Mouse (Mus musculus): ENCODE measurements around the gene Ppp1r8.

Gene Ppp1r8

DNA sequence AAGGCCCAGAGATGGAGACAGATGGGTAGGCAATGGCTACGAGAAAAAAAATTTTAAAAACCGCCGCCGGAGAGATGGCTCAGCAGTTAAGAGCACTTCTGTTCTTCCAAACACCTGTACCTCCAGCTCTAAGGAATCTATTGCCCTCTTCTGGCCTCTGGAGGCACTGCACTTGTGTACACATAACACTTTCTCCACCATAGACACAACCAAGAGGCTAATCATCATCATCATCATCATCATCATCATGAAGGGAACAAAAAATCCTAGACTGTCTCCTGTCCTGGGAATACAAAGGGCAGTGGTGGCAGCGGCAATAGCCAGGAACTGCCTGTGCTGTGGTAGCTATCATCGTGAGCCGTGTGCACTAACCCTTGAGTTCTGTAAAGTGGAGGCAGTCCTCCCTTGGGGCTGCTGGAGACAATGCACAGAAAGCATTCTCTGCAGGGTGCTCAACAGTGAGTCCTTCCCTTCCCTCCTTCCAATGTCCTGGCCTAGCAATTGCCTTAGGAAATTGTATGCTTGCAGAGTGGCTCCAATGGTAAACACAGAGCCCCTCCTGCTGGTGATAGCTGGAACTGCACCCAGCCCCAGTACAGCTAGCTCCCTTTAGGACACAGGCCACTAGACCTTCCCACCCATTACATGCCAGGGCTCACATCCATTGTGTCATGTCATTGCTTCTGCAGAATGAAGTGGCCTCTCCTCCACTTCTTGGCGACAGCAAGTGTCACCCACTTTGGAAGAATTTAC lies 19.2 kb downstream of the Ppp1r8 start:
- Histone ChIP-seq H3K36me3 (ENCODE audit: control insufficient read depth, insufficient read depth, low read length, poor library complexity, severe bottlenecking) (peaks cover 2% of the 10 kb centered on the region; the same call in 1 of the 2 replicates), H3K27me3 (ENCODE audit: control insufficient read depth, insufficient read depth, low read length, poor library complexity, severe bottlenecking) (no peaks in the 10 kb centered on the region)
- DNase-seq (ENCODE audit: low read depth, low spot score) = peak; percentile 92

DNA sequence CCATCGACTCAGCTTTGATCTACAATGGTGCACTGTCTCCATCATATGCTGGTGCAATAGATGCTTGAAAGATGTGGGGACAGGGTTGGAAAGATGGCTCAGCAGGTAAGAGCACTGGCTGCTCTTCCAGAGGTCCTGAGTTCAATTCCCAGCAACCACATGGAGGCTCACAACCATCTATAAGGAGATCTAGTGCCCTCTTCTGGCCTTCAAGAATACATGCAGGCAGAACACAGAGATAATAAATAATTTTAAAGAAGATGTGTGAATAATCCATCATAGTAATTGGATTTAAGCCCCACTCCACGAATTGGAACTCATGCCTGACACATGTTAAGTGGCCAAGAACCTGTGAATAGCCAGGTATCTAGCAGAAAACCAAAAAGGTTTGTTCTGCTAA lies 24.5 kb downstream of the Ppp1r8 start:
- Histone ChIP-seq H3K36me3 (ENCODE audit: control insufficient read depth, insufficient read depth, low read length, poor library complexity, severe bottlenecking) (no peaks in the 10 kb centered on the region), H3K27me3 (ENCODE audit: control insufficient read depth, insufficient read depth, low read length, poor library complexity, severe bottlenecking) (no peaks in the 10 kb centered on the region)
- no peak for DNase-seq (ENCODE audit: low read depth, low spot score)

GRCm38 (mm10) chr4:132816855-132817254 lies 26.1 kb downstream of the Ppp1r8 start:
- H3K27me3 ChIP-seq (ENCODE audit: control insufficient read depth, insufficient read depth, low read length, poor library complexity, severe bottlenecking) = no peaks in the 10 kb centered on the region
- H3K36me3 ChIP-seq (ENCODE audit: control insufficient read depth, insufficient read depth, low read length, poor library complexity, severe bottlenecking) = no peaks in the 10 kb centered on the region
- DNase-seq (ENCODE audit: low read depth, low spot score) = no peak

- DNase-seq (ENCODE audit: low read depth, low spot score) = peak; percentile 44
- Histone ChIP-seq H3K36me3 (ENCODE audit: control insufficient read depth, insufficient read depth, low read length, poor library complexity, severe bottlenecking) (no peaks in the 10 kb centered on the region), H3K27me3 (ENCODE audit: control insufficient read depth, insufficient read depth, low read length, poor library complexity, severe bottlenecking) (no peaks in the 10 kb centered on the region)
These were observed 26.6 kb downstream of the Ppp1r8 start for GRCm38 (mm10) chr4:132816404-132816803.

DNA sequence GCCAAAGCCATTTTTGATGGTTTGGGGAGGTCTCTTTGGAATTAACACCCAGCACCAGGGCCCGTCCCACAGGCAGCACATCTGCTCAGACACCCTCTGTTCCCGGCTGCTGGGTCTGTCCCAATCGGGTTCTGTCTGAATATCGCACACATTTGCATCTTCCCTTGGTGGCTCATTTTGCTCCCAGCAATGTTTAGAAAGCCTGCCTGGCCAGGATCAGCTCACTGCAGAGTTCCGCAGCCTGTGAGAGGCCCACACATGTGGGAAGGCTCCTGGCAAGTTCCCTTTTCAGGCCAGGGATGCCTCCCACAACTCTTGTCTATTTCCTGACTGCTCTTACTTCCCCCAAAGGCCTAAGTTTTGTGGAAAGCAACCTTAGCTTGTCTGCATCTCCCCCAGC lies 33.3 kb downstream of the Ppp1r8 start:
- Histone ChIP-seq H3K27me3 (ENCODE audit: control insufficient read depth, insufficient read depth, low read length, poor library complexity, severe bottlenecking) (no peaks in the 10 kb centered on the region), H3K36me3 (ENCODE audit: control insufficient read depth, insufficient read depth, low read length, poor library complexity, severe bottlenecking) (no peaks in the 10 kb centered on the region)
- no peak for DNase-seq (ENCODE audit: low read depth, low spot score)

- Histone ChIP-seq H3K27me3 (ENCODE audit: control insufficient read depth, insufficient read depth, low read length, poor library complexity, severe bottlenecking) (no peaks in the 10 kb centered on the region), H3K36me3 (ENCODE audit: control insufficient read depth, insufficient read depth, low read length, poor library complexity, severe bottlenecking) (no peaks in the 10 kb centered on the region)
- peak; percentile 88 for DNase-seq (ENCODE audit: low read depth, low spot score)
These were observed 35.0 kb downstream of the Ppp1r8 start for GRCm38 (mm10) chr4:132807771-132808641.

DNA sequence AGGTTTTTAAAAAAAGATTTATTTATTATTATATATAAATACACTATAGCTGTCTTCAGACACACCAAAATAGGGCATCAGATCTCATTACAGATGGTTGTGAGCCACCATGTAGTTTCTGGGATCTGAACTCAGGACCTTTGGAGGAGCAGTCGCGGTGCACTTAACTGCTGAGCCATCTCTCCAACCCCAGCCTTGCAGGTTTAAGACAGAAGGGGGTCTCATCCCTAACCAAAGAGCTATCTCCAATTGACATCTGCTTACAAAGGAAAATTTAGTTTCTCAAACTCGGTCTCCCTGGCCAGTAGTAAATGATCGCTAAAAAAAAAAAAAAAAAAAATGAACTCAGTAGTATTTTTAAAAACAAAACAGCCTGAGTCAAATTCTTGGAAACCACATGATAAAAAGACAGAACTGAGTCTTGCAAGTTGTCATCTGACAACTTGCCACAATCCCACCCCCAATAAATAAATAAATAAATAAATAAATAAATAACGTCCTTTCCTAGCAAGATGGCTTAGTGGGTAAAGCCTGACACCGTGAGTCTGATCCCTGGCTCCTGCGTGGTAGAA lies 36.3 kb downstream of the Ppp1r8 start:
- Histone ChIP-seq H3K36me3 (ENCODE audit: control insufficient read depth, insufficient read depth, low read length, poor library complexity, severe bottlenecking) (no peaks in the 10 kb centered on the region), H3K27me3 (ENCODE audit: control insufficient read depth, insufficient read depth, low read length, poor library complexity, severe bottlenecking) (no peaks in the 10 kb centered on the region)
- no peak for DNase-seq (ENCODE audit: low read depth, low spot score)

- no peak for DNase-seq (ENCODE audit: low read depth, low spot score)
- no peaks in the 10 kb centered on the region for H3K27me3 ChIP-seq (ENCODE audit: control insufficient read depth, insufficient read depth, low read length, poor library complexity, severe bottlenecking)
- H3K36me3 ChIP-seq (ENCODE audit: control insufficient read depth, insufficient read depth, low read length, poor library complexity, severe bottlenecking) = no peaks in the 10 kb centered on the region
These were observed 37.3 kb downstream of the Ppp1r8 start for GRCm38 (mm10) chr4:132805599-132806197.

DNA sequence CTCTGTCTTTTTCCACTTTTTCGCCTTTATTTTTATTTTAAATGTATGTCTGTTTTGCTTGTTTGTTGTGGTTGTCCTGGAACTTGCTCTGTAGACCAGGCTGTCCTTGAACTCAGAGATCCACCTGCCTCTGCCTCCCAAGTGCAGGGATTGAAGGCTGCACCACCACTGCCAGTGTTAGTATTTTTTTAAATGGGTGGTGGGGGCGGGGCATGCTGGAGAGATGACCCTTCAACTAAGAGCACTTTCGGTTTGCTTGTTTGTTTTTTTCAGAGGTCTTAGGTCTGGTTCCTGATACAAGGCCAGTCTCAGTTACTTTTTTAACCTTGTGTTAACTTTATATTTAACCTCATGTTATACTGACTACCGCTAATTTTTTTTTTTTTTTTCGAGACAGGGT lies 37.8 kb downstream of the Ppp1r8 start:
- Histone ChIP-seq H3K27me3 (ENCODE audit: control insufficient read depth, insufficient read depth, low read length, poor library complexity, severe bottlenecking) (no peaks in the 10 kb centered on the region), H3K36me3 (ENCODE audit: control insufficient read depth, insufficient read depth, low read length, poor library complexity, severe bottlenecking) (no peaks in the 10 kb centered on the region)
- DNase-seq (ENCODE audit: low read depth, low spot score) = no peak

GRCm38 (mm10) chr4:132804331-132804730 lies 38.6 kb downstream of the Ppp1r8 start:
- peak; percentile 79 for DNase-seq (ENCODE audit: low read depth, low spot score)
- no peaks in the 10 kb centered on the region for H3K27me3 ChIP-seq (ENCODE audit: control insufficient read depth, insufficient read depth, low read length, poor library complexity, severe bottlenecking)
- no peaks in the 10 kb centered on the region for H3K36me3 ChIP-seq (ENCODE audit: control insufficient read depth, insufficient read depth, low read length, poor library complexity, severe bottlenecking)

- Histone ChIP-seq H3K36me3 (ENCODE audit: control insufficient read depth, insufficient read depth, low read length, poor library complexity, severe bottlenecking) (no peaks in the 10 kb centered on the region), H3K27me3 (ENCODE audit: control insufficient read depth, insufficient read depth, low read length, poor library complexity, severe bottlenecking) (no peaks in the 10 kb centered on the region)
- no peak for DNase-seq (ENCODE audit: low read depth, low spot score)
These were observed 39.1 kb downstream of the Ppp1r8 start for GRCm38 (mm10) chr4:132803876-132804275.

- no peak for DNase-seq (ENCODE audit: low read depth, low spot score)
- H3K27me3 ChIP-seq (ENCODE audit: control insufficient read depth, insufficient read depth, low read length, poor library complexity, severe bottlenecking) = no peaks in the 10 kb centered on the region
- H3K36me3 ChIP-seq (ENCODE audit: control insufficient read depth, insufficient read depth, low read length, poor library complexity, severe bottlenecking) = no peaks in the 10 kb centered on the region
These were observed 39.8 kb downstream of the Ppp1r8 start for GRCm38 (mm10) chr4:132803212-132803611.

DNA sequence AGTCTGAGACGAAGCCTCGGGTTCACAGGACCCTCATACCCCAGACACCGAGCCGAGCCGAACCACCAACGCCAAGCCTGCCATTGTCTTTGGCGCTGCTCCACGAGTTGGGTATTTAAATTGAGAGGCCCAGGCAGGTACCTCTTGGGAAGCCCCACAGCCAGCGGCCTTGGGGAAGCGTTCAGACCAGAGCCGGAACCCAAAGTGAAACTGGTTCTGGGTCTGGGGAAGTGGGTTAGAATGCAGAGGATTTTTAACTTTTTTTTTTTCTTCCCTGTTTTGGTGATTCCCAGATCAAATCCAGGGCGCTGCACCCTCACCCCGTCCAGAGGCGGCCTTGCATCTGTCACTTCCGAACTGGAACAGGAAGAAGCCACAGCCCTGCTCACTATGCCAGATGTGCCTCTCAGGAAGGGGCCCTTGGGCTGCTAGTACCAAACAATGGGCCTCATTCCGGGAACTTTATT lies 40.8 kb downstream of the Ppp1r8 start:
- peak; percentile 64 for DNase-seq (ENCODE audit: low read depth, low spot score)
- Histone ChIP-seq H3K36me3 (ENCODE audit: control insufficient read depth, insufficient read depth, low read length, poor library complexity, severe bottlenecking) (no peaks in the 10 kb centered on the region), H3K27me3 (ENCODE audit: control insufficient read depth, insufficient read depth, low read length, poor library complexity, severe bottlenecking) (no peaks in the 10 kb centered on the region)

DNA sequence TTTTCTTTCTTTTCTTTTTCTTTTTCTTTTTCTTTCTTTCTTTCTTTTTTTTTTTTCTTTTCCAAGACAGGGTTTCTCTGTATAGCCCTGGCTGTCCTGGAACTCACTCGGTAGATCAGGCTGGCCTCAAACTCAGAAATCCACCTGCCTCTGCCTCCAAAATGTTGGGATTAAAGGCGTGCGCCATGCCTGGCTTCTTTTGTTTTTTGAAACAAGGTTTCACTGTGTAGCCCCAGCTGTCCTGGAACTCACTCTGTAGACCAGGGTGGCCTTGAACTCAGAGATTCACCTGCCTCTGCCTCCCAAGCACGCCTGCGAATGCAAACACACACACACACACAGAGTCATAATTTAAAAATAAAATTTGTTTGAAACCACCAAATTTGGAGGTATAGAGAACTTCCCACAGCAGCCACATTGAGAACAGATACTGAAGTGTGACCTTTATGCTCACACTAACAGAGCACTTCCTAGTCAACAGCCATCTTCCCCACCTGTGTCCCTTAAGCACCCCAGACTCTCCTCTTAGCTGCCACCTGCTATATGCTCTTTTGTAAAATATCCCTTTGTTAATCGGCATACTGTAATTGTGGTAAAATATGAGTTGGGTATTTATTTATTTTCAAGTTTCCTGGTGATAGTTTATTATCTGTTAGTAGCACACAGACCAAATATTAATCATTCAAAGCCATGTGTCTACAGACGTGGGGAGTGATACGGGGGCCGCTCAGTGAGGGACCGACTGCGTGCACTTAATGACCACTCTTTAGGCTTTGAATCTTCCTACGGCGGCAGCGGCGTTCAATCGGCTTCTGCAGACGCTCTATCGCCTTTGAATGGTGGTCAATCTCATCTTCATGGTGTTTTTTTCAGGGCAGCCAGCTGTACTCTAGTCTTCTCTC lies 41.5 kb downstream of the Ppp1r8 start:
- DNase-seq (ENCODE audit: low read depth, low spot score) = peak; percentile 60
- H3K36me3 ChIP-seq (ENCODE audit: control insufficient read depth, insufficient read depth, low read length, poor library complexity, severe bottlenecking) = no peaks in the 10 kb centered on the region
- H3K27me3 ChIP-seq (ENCODE audit: control insufficient read depth, insufficient read depth, low read length, poor library complexity, severe bottlenecking) = no peaks in the 10 kb centered on the region
